Mouse (Mus musculus) right cerebral cortex, postnatal 4 days (tissue): ENCODE measurements around the gene Tsc22d4.
A peak's percentile ranks its signal among the peaks of the same experiment; 100 is the strongest.
"Not testable (repeated sequence)": the region's sequence is repeated elsewhere in the genome, so short reads cannot be mapped to it uniquely, and the experiment has no call there.

Source experiments
- DNase-seq: peaks from one replicate; pipeline ENCODE4 v3.0.0-alpha.2; 2022

Gene Tsc22d4

GRCm38 (mm10) chr5:137745214-137746171 lies at the start of gene Tsc22d4:
Tsc22d4 (plus strand) TSS chr5:137745730.
- peak; percentile 93 for DNase-seq

DNA sequence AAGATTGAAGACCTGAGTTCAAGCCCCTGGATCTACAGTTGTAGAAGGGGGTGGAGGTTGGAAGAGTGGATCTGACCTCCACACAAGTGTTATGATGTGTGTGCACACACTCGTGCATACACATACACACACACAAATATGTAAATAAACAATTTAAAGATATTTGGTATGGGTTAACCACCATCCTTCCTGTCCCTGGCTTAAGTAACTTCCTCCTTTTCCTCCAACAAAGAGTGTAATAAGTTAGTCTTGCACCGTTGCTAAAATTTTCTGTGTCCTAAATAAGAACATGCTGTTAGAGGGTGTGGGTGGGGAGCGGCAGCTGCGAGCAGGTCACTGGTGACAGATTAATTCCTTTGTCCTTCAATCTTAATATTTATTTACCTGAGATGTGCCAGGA lies 49.6 kb upstream of the Tsc22d4 start:
- DNase-seq = no peak

GRCm38 (mm10) chr5:137699080-137699479 lies 46.5 kb upstream of the Tsc22d4 start:
- no peak for DNase-seq

- DNase-seq = no peak
These were observed 45.7 kb upstream of the Tsc22d4 start for GRCm38 (mm10) chr5:137699850-137700249.

DNA sequence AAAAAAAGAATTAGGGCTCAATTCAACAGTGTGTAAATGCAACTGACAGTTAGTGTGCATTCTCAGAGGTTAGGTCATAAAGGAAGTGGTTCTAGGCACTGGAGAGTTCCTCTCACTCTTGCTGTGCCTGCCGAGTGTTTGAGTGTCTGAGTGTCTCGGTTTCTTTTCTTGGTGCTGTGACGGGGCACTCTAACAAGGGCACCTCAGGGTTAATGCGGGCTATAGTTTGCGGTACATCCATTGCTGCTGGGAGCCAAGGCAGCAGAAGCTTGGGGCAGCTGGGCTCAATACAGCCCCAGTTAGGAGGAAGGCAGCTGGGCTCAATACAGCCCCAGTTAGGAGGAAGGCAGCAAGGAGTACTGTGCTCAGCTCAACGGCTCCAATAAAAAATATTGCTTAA lies 40.3 kb upstream of the Tsc22d4 start:
- no peak for DNase-seq

- DNase-seq = peak; percentile 29
These were observed 38.5 kb upstream of the Tsc22d4 start for GRCm38 (mm10) chr5:137706913-137707633.

DNA sequence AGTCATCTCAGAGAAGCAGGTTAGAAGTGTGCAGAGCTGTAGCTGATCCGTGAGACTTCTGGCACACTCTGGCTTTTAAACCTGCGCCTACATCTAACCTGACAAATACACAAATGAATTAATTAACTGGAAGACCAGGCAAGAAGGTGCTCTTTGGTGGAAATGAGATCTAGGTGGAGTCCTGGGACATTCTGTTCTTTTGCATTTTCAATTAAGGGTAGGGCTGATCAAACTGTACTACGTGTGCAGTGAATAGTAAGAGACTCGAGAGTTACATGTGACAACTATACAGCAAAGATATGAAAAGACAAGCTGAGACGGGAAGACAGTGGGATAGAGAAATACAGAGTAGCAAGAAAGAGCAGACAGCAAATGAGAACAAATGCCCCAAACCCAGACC lies 32.1 kb upstream of the Tsc22d4 start:
- DNase-seq = no peak

DNA sequence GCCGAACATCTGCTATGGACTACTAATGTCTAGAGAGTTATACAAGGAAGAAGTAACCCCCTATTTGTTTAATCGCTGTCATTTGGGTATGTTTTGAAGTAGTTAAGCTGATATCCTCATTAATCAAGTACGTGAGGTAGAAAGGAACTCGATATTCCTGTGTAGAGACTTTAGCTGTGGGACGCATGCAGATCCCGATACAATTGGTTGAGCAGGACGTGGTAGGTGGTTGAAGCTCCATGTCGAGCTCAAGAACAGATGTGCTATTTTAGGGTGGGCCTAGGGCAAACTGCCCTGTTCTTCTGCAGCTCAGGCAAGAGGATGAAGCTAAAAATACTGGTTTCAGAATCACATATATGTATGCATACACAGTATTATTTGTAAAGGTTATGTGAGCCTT lies 29.8 kb upstream of the Tsc22d4 start:
- DNase-seq = no peak

DNA sequence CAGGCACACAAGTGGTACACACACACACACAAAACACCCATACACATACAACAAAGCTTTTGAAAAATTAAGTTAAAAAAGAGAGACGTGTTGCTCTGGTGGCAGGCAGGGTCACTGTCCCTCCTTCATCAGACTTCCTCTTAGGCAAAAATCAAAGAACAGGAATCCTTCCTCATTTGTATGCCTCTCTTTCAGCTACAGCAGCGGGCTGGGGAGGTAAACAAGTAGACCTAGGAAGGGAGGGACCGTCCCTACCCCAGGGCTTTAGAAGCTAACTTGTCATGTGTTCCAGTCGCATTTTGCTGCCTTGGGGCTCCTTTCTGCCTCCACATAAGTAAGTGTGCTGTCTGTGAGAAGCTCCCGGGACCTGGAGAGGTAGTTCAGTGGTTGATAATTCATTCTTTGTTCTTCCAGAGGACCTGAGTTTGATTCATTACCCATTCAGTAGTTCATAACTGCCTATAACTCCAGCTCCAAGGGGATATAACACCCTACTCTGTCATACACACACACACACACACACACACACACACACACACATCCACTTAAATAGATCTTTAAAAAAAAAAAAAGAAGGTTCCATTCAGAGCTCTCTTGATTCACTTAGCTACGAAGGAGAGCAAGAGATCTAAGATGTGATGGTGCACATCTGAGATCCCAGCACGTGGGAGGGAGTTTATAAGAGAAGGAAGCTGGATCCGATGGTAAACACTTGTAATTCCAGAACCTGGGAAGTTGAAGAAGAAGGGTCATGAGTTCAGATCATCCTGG lies 27.3 kb upstream of the Tsc22d4 start:
- no peak for DNase-seq

DNA sequence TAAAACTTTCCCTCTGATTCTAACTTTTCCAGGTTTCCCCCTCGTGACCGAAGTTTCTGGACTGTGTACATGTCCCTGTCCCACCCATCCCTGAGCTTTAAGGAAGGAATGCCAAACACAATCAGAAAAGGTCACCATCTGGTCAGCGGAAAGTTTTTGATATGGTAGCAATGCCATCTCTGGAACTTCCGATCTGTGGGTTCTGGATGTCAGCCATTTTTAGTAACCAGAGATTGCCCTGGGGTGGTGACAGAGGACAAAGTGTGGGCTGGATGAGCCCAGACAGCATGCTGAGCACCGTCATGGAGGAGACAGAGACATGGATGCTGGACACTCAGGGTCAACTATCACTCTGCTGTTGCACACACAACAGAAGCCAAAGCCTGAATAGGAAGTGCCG lies 26.4 kb upstream of the Tsc22d4 start:
- DNase-seq = no peak

- not testable (repeated sequence) for DNase-seq
These were observed 24.9 kb upstream of the Tsc22d4 start for GRCm38 (mm10) chr5:137720558-137721164.

- no peak for DNase-seq
These were observed 21.7 kb upstream of the Tsc22d4 start for GRCm38 (mm10) chr5:137723840-137724239.

GRCm38 (mm10) chr5:137726767-137727166 lies 18.8 kb upstream of the Tsc22d4 start:
- DNase-seq = no peak

GRCm38 (mm10) chr5:137733638-137734288 lies 11.8 kb upstream of the Tsc22d4 start:
- DNase-seq = peak; percentile 54

GRCm38 (mm10) chr5:137734289-137735061 lies 11.1 kb upstream of the Tsc22d4 start:
- DNase-seq = peak; percentile 84

GRCm38 (mm10) chr5:137737400-137737940 lies 8.1 kb upstream of the Tsc22d4 start:
- peak; percentile 49 for DNase-seq

DNA sequence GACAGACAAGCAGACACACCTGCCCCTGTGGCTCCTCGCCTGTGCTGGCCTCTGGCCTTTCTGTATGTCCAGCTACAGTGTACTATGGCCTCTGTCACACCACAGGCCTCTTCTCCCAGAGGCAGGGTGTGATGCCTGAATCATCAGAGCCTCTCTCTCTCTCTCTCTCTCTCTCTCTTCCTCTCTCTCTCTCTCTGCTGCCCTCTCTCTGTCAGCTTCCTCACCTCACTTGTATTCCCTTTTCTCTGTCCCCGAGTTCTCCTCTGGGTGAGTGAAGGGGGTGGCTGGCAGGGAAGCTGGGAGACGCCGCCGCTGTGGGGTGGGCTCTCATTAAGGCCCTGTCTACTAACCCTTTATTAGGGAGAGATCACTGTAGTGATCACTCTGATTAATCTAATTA lies 7.0 kb upstream of the Tsc22d4 start:
- no peak for DNase-seq

DNA sequence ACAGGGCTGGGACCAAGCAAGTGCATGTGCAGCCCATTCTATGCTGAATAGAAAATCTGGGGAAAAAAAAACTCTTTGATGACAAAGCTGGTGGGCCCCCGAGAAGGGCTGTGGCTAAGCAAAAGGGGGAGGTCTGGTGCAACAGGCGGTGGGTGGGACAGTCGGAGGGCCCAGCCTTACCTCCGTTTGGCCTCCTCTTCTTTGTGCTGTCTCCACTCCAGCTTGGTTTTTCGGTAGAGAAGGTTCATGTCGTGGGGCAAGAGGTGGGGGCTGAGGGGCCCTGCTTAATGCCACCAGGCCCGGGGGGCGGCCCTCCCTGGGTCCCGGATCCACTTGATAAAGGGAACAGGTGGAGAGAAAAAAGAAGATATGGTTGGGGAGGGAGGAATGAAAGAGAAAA lies 6.1 kb upstream of the Tsc22d4 start:
- DNase-seq = no peak

DNA sequence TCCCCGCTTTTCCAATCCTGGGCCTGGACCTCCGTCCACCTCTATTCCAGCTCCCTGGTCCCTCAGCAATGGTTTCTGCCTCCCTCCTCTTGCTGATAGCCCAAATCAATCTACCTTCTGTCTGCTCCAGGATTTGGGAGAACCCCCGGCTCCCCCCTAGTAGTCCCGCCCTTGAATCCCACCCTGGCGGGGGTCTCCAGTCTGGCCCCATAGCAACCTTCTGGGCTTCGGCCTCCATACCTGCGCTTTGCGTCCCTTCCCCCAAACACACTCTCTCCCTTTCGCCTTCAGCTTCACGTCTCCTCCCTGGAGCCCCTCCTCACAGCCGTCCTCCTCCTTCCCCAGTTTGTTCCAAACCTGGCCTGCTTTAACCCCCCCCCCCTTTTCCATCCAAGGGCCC lies 5.0 kb upstream of the Tsc22d4 start:
- DNase-seq = no peak

DNA sequence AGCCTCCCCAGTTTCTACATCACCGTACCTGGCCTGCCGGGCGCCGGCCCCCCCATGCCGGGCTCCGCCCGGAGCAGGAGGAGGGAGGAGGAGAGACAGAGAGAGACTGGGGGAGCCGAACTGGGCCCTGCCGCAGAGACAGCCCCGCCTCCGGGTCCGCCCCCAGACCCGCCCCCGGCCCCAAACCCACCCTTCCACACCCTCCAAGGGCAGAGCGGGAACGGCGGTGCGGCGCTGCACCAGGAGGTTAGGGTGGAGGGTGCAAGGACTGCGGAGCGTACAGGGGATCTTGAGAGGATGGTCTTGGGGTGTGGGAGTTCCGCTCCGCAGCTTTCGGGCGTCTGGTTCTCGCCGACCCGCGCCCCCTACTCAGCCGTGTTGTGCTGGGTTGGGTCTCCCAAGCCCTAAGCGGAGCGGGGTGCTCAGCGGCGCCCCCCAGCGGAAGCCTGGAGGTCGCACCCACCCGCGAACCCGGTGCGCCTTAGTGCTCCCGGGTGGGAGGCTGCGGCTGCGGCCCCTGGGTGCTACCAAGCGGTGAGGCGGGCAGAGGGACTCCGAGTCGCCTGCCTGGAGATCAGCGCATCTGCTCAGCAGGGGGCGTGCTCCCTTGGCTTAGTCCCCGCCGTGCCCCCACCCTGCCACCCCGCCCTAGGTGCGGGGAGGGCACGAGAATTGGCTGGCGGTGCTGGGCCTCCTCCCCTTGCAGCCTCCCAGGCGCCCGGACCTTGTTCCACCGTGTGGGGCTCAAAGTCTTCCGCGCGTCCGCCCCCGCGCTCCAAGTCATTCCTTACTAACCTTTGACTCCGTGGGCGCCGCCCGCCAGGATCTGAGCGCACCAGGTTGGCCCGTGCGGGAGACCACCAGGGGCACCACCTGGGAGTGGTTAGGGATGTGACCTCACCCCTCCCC lies 4.3 kb upstream of the Tsc22d4 start, which contains the start of gene Nyap1:
Gene Nyap1 (minus strand): TSS at position 585 of the 909 bp plus-strand sequence.
- peak; percentile 93 for DNase-seq
